In the genomic region with DNA sequence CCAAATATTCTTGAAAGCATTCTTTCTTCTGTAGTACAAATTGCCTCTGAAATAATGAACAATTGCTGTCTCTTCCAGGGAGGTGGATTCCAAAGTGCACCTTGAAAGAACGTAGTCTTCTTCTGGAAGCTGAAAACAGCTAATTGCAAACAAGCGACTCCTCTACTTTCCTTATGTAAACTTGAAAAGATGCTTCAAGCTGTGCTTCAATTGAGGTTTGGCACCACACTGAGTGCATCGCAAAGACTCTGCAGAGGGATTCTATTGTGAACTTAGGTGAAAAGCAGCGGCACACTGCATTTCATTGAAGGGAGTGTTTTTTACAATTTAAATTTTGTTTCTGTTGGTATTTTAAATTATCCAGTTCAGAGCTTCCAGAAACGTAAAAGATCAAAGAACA, we compare ENCODE assay signal across 7 mouse cellular contexts. TPM values are rescaled to one million over a fixed set of nuclear protein-coding genes. Genes with fewer than 3 reads are reported as not detected.
DNase-seq lines count a peak whose midpoint lies in the region; ATAC-seq and TF ChIP-seq lines count a peak whose summit lies in the region.

No protein-coding gene starts in this region.

- H3K4me2 ChIP-seq in lung, embryonic 15.5 days, result peak overlapping the region; percentile 72
- peak overlapping the region; percentile 64 for H3K4me2 ChIP-seq in forebrain, embryonic 12.5 days
- peak overlapping the region; percentile 69 for H3K4me2 ChIP-seq in limb, embryonic 14.5 days (replicated peaks; ENCODE audit: low read depth, low read length, severe bottlenecking)
- peak overlapping the region; percentile 70 for H3K4me2 ChIP-seq in stomach, embryonic 16.5 days (ENCODE audit: low read depth, low read length)

- ATAC-seq in lung, embryonic 15.5 days (ENCODE audit: borderline replicate concordance, extremely low read depth, low FRiP score, low TSS enrichment), result no peak
- ATAC-seq in forebrain, embryonic 12.5 days (ENCODE audit: low FRiP score), result peak; percentile 3; the same call in 1 of the 2 replicates
- ATAC-seq in limb, embryonic 14.5 days (ENCODE audit: low FRiP score, low read depth), result no peak
- ATAC-seq in stomach, embryonic 16.5 days (ENCODE audit: insufficient read depth, low FRiP score), result no peak

- peaks cover 17% of the 10 kb centered on the region for H3K4me1 ChIP-seq in lung, embryonic 15.5 days
- H3K4me1 ChIP-seq in forebrain, embryonic 12.5 days, result peaks cover 30% of the 10 kb centered on the region
- H3K4me1 ChIP-seq in limb, embryonic 14.5 days (ENCODE audit: control insufficient read depth, insufficient read depth, low read length), result peaks cover 5% of the 10 kb centered on the region; the same call in 1 of the 2 replicates
- H3K4me1 ChIP-seq in stomach, embryonic 16.5 days (ENCODE audit: control insufficient read depth, insufficient read depth, low read length), result peaks cover 9% of the 10 kb centered on the region

- no peaks in the 10 kb centered on the region for H3K9me3 ChIP-seq in lung, embryonic 15.5 days
- no peaks in the 10 kb centered on the region for H3K9me3 ChIP-seq in forebrain, embryonic 12.5 days
- no peaks in the 10 kb centered on the region for H3K9me3 ChIP-seq in limb, embryonic 14.5 days (ENCODE audit: control insufficient read depth, low read length)
- H3K9me3 ChIP-seq in stomach, embryonic 16.5 days (replicated peaks; ENCODE audit: control insufficient read depth, low read length), result no peaks in the 10 kb centered on the region

- no peak for DNase-seq in lung, postnatal 4 days
- no peak for DNase-seq in limb, embryonic 14.5 days (ENCODE audit: low spot score)
- no peak for DNase-seq in kidney, adult 11 months
- no peak for DNase-seq in cerebellum, adult 9-11 months

- no peak for TF ChIP-seq POLR2A in limb, embryonic 14.5 days (IDR thresholded peaks at IDR 0.05; ENCODE audit: borderline replicate concordance, extremely low read depth, insufficient read depth, insufficient read length)

- 13% methylated on average over 5 of the region's 5 CpGs for WGBS in lung, embryonic 15.5 days
- WGBS in forebrain, embryonic 12.5 days, result under 1% methylated on average over 5 of the region's 5 CpGs
- WGBS in limb, embryonic 14.5 days, result 10% methylated on average over 5 of the region's 5 CpGs
- 16% methylated on average over 5 of the region's 5 CpGs for WGBS in stomach, embryonic 16.5 days

- no peak overlapping the region for H3K27ac ChIP-seq in lung, embryonic 15.5 days
- peak overlapping the region; percentile 75 for H3K27ac ChIP-seq in forebrain, embryonic 12.5 days
- H3K27ac ChIP-seq in limb, embryonic 14.5 days (replicated peaks; ENCODE audit: low read depth, low read length), result no peak overlapping the region
- no peak overlapping the region for H3K27ac ChIP-seq in stomach, embryonic 16.5 days (ENCODE audit: low read length)

- no peak overlapping the region for H3K9ac ChIP-seq in lung, embryonic 15.5 days
- H3K9ac ChIP-seq in forebrain, embryonic 12.5 days, result peak overlapping the region; percentile 30; the same call in 1 of the 2 replicates
- no peak overlapping the region for H3K9ac ChIP-seq in limb, embryonic 14.5 days (ENCODE audit: low read depth, low read length, severe bottlenecking)
- no peak overlapping the region for H3K9ac ChIP-seq in stomach, embryonic 16.5 days (ENCODE audit: low read length)

- H3K4me3 ChIP-seq in lung, embryonic 15.5 days, result peak overlapping the region; percentile 61
- peak overlapping the region; percentile 65 for H3K4me3 ChIP-seq in forebrain, embryonic 12.5 days (replicated peaks)
- H3K4me3 ChIP-seq in limb, embryonic 14.5 days (replicated peaks; ENCODE audit: low read length), result peak overlapping the region; percentile 77
- H3K4me3 ChIP-seq in stomach, embryonic 16.5 days (replicated peaks; ENCODE audit: low read length), result peak overlapping the region; percentile 57

- H3K27me3 ChIP-seq in lung, embryonic 15.5 days, result no peaks in the 10 kb centered on the region
- H3K27me3 ChIP-seq in forebrain, embryonic 12.5 days, result 0 out of 2 replicates have a peak, but pooled peaks cover 5% of the 10 kb centered on the region
- no peaks in the 10 kb centered on the region for H3K27me3 ChIP-seq in limb, embryonic 14.5 days (ENCODE audit: control insufficient read depth, insufficient read depth, low read length)
- H3K27me3 ChIP-seq in stomach, embryonic 16.5 days (ENCODE audit: control insufficient read depth, insufficient read depth, low read length), result no peaks in the 10 kb centered on the region

- no peaks in the 10 kb centered on the region for H3K36me3 ChIP-seq in lung, embryonic 15.5 days
- H3K36me3 ChIP-seq in forebrain, embryonic 12.5 days (replicated peaks), result no peaks in the 10 kb centered on the region
- H3K36me3 ChIP-seq in limb, embryonic 14.5 days (ENCODE audit: control insufficient read depth, insufficient read depth, low read length), result no peaks in the 10 kb centered on the region
- H3K36me3 ChIP-seq in stomach, embryonic 16.5 days (ENCODE audit: control insufficient read depth, insufficient read depth, low read length), result no peaks in the 10 kb centered on the region

RNA-seq across cellular contexts. Expression of a gene that starts 0.9 kb away (rescaled TPM):
- 15.8 and 19.4 TPM in 2 replicates for polyA plus RNA-seq in lung, embryonic 15.5 days (2015; fragmentation: Nextera tagmentation; extraction: Ambion mirVana)
- polyA plus RNA-seq in forebrain, embryonic 12.5 days (2016; fragmentation: Nextera tagmentation; extraction: Ambion mirVana), result 18.6 and 22.4 TPM in 2 replicates
- 7.3 and 9.0 TPM in 2 replicates for polyA plus RNA-seq in limb, embryonic 14.5 days (2012; rRNA removed)
- 17.3 and 21.2 TPM in 2 replicates for polyA plus RNA-seq in limb, embryonic 14.5 days (2014; fragmentation: Nextera tagmentation; extraction: Ambion mirVana)
- 9.9 TPM in 2 replicates for polyA plus RNA-seq in stomach, embryonic 16.5 days (2015; fragmentation: Nextera tagmentation; extraction: Ambion mirVana)
